Mouse (Mus musculus) olfactory bulb, adult 2 months (tissue): Measurements from ENCODE around the gene Ldb3.

Source experiments
- CTCF ChIP-seq: fragments of 200-500 bp; IDR thresholded peaks from 2 replicates; pipeline ENCODE4 v1.5.1; 2012; ENCODE audit warnings: low read depth, mild to moderate bottlenecking, low read length, moderate library complexity; ENCODE audit not compliant: insufficient read depth
- POLR2A ChIP-seq: fragments of 200-500 bp; IDR thresholded peaks from 2 replicates; pipeline ENCODE4 v1.6.1; 2012; ENCODE audit warnings: mild to moderate bottlenecking, low read depth, low read length, moderate library complexity; ENCODE audit not compliant: insufficient read depth

DNA sequence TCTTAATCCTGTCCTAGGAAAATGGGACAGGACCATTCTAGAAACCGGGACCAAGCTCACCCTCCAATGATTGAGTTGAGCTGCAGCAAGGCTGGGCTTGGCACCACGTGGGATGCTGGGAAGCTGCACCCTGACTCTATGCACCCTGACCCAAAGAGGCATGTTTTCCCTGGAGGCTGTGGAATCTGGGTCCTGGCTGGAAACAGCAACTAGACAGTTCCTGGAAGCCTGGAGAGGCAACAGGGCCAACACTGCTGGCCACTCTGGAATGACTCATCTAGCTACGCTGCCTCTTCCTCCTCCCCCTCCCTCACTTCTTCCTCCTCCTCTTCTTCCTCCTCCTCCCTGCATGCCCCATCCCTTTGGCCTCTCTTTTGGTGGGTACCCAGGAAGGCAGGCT is 34.4 kb downstream of the Ldb3 start:
- TF ChIP-seq POLR2A = no peak
- TF ChIP-seq CTCF = no peak
